Mouse (Mus musculus) spleen, adult 2 months (tissue): ENCODE measurements around the gene Macrod2.

Source experiments
- CTCF ChIP-seq: fragments of 200-500 bp; IDR thresholded peaks from 2 replicates; pipeline ENCODE4 v1.5.1; 2011; ENCODE audit warnings: mild to moderate bottlenecking, inconsistent platforms; ENCODE audit not compliant: insufficient read depth, insufficient read length, insufficient replicate concordance; ENCODE audit errors: extremely low read depth
- POLR2A ChIP-seq: fragments of 200-500 bp; IDR thresholded peaks from 2 replicates; pipeline ENCODE4 v1.6.1; 2011; ENCODE audit warnings: low read depth, low read length, inconsistent platforms

DNA sequence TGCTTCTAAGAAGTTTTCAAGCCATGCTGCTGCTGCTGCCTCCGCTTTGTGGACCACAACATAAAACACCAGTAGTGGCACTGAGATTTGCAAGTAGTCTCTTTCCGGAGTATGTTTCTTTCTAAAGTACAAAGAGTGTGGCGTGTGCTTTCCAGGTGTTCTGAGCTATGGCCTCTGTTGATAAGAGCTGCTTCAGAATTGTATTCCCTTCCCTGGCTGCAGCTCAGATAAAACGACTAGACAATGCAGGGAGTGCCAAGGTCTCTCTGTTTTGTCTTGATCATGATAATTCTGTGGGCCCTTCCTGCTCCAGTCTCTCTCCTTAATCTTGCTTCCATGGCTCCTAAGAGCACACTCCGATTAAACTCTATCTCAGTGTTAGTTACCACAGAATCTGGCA, 312.4 kb downstream of the Macrod2 start:
- no peak for TF ChIP-seq POLR2A
- TF ChIP-seq CTCF, result no peak
